Mouse (Mus musculus) myocyte (in vitro differentiated cells): ENCODE measurements around the gene Sema6d.

Experiments used
- MAX ChIP-seq: IDR thresholded peaks from one replicate; pipeline ENCODE4 v1.6.1; 2011; ENCODE audit warnings: low read depth, mild to moderate bottlenecking, control low read depth
- TCF3 ChIP-seq: IDR thresholded peaks from one replicate; pipeline ENCODE4 v1.6.1; 2011; ENCODE audit warnings: low read depth, control low read depth; ENCODE audit not compliant: insufficient read length

DNA sequence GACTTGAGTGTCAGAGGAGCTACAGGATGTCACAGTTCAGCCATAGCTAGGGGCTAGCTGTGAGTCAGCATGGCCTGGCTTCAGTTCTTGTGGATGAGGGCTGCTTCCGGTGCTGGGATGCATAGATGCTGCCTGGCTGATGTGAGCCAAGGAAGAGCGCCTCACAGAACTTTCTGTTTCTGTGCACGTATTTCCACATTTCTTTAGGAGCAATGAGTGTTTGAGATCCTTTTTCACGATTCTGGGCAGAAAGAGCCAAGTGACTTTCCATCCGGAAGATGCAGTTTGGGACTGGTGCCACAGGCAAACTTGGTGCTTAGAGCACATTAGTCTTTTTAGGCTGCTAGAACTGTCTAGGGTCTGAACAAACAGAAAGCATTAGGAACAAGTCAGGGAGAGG, 561.4 kb downstream of the Sema6d start:
- TF ChIP-seq MAX (no peak), TCF3 (no peak)
